Mouse (Mus musculus) spleen, adult 2 months (tissue): Measurements from ENCODE around the gene Tgm5. TPM values are rescaled to one million over a fixed set of nuclear protein-coding genes. Genes with fewer than 3 reads are reported as not detected.
A peak's percentile ranks its signal among the peaks of the same experiment; 100 is the strongest.

Source experiments
- DNase-seq, 2 experiments: peaks; one replicate each; pipeline versions ENCODE4 v3.0.0 to v3.0.0-alpha.2; 2012 to 2021; ENCODE audit warnings: low spot score in 2 of 2, low read depth in 1 of 2
- H3K27ac ChIP-seq: fragments of 200-500 bp; 2 replicates; pipeline ENCODE4 v1.5.1; 2012; ENCODE audit warnings: low read length, inconsistent platforms; ENCODE audit not compliant: insufficient read depth
- H3K27me3 ChIP-seq: fragments of 200-500 bp; 2 replicates; pipeline ENCODE4 v1.6.1; 2012; ENCODE audit warnings: mild to moderate bottlenecking, moderate library complexity, low read length, inconsistent platforms; ENCODE audit not compliant: control insufficient read depth, insufficient read depth
- H3K36me3 ChIP-seq: fragments of 200-500 bp; 2 replicates; pipeline ENCODE4 v1.6.1; 2012; ENCODE audit warnings: mild to moderate bottlenecking, low read length, inconsistent platforms; ENCODE audit not compliant: control insufficient read depth, insufficient read depth
- H3K4me1 ChIP-seq: fragments of 200-500 bp; 2 replicates; pipeline ENCODE4 v1.6.1; 2011; ENCODE audit warnings: inconsistent platforms; ENCODE audit not compliant: control insufficient read depth, insufficient read depth, insufficient read length
- H3K4me3 ChIP-seq: fragments of 200-500 bp; 2 replicates; pipeline ENCODE4 v1.5.1; 2011; ENCODE audit warnings: mild to moderate bottlenecking, inconsistent platforms; ENCODE audit not compliant: insufficient read depth, insufficient read length; ENCODE audit errors: extremely low read depth
- CTCF ChIP-seq: fragments of 200-500 bp; IDR thresholded peaks from 2 replicates; pipeline ENCODE4 v1.5.1; 2011; ENCODE audit warnings: mild to moderate bottlenecking, inconsistent platforms; ENCODE audit not compliant: insufficient read depth, insufficient read length, insufficient replicate concordance; ENCODE audit errors: extremely low read depth
- POLR2A ChIP-seq: fragments of 200-500 bp; IDR thresholded peaks from 2 replicates; pipeline ENCODE4 v1.6.1; 2011; ENCODE audit warnings: low read depth, low read length, inconsistent platforms
- WGBS: fragments of 180-500 bp; shearing (Covaris S2); methylation state at CpG from one replicate; pipeline ENCODE4 v1.1.7; 2018; 5-methylcytosine and 5-hydroxymethylcytosine counted together
- polyA plus RNA-seq: library from polyadenylated mRNA; depleted of rRNA; stranded (reverse); fragments of >200 nt; gene quantifications from 2 replicates; pipeline ENCODE4 v1.2.3, GENCODE M21; 2012

Gene Tgm5
- polyA plus RNA-seq, 1 experiment = not detected

- no peaks in the 10 kb centered on the region for H3K27me3 ChIP-seq
- no peaks in the 10 kb centered on the region for H3K36me3 ChIP-seq
- WGBS = 90% methylated on average over 4 of the region's 4 CpGs
- DNase-seq = no peak
- no peaks in the 10 kb centered on the region for H3K4me1 ChIP-seq
- no peak within 1 kb of the TSS for H3K4me3 ChIP-seq
- no peak for TF ChIP-seq CTCF
- no peak for TF ChIP-seq POLR2A
- no peak within 1 kb of the TSS for H3K27ac ChIP-seq
Measured at GRCm38 (mm10) chr2:121109695-121110094, 24.1 kb upstream of the Tgm5 start, which contains the start of gene Tgm7. Tgm7 (minus strand) TSS chr2:121109795.

- Histone ChIP-seq H3K4me3 (no peak overlapping the region), H3K27me3 (no peaks in the 10 kb centered on the region), H3K4me1 (no peaks in the 10 kb centered on the region), H3K36me3 (no peaks in the 10 kb centered on the region), H3K27ac (no peak overlapping the region)
- no peak for TF ChIP-seq POLR2A
- TF ChIP-seq CTCF = no peak
- no peak for DNase-seq
Measured at GRCm38 (mm10) chr2:121105940-121106339, 20.3 kb upstream of the Tgm5 start.

GRCm38 (mm10) chr2:121102051-121102450 lies 16.4 kb upstream of the Tgm5 start:
- DNase-seq = peak; percentile 22 to 34
- no peaks in the 10 kb centered on the region for H3K4me1 ChIP-seq
- H3K4me3 ChIP-seq = no peak overlapping the region
- H3K27me3 ChIP-seq = no peaks in the 10 kb centered on the region
- WGBS = 16% methylated on average over 9 of the region's 9 CpGs
- H3K36me3 ChIP-seq = no peaks in the 10 kb centered on the region
- TF ChIP-seq POLR2A (no peak), CTCF (peak; percentile 50; the same call in 1 of the 2 replicates)
- H3K27ac ChIP-seq = no peak overlapping the region

GRCm38 (mm10) chr2:121089751-121090150 lies 4.1 kb upstream of the Tgm5 start:
- no peaks in the 10 kb centered on the region for H3K36me3 ChIP-seq
- H3K27me3 ChIP-seq = no peaks in the 10 kb centered on the region
- H3K4me1 ChIP-seq = no peaks in the 10 kb centered on the region
- no peak overlapping the region for H3K4me3 ChIP-seq
- DNase-seq = no peak
- no peak for TF ChIP-seq CTCF
- TF ChIP-seq POLR2A = no peak
- H3K27ac ChIP-seq = no peak overlapping the region
- WGBS = 87% methylated on average over 4 of the region's 4 CpGs

GRCm38 (mm10) chr2:121088507-121088906 lies 2.9 kb upstream of the Tgm5 start:
- DNase-seq = no peak
- WGBS = 97% methylated on average over 3 of the region's 3 CpGs
- no peak for TF ChIP-seq CTCF
- TF ChIP-seq POLR2A = no peak
- no peak overlapping the region for H3K27ac ChIP-seq
- H3K27me3 ChIP-seq = no peaks in the 10 kb centered on the region
- no peaks in the 10 kb centered on the region for H3K4me1 ChIP-seq
- H3K36me3 ChIP-seq = no peaks in the 10 kb centered on the region
- no peak overlapping the region for H3K4me3 ChIP-seq

GRCm38 (mm10) chr2:121082626-121083025 lies 3.0 kb downstream of the Tgm5 start:
- no peak overlapping the region for H3K27ac ChIP-seq
- no peaks in the 10 kb centered on the region for H3K36me3 ChIP-seq
- H3K4me3 ChIP-seq = no peak overlapping the region
- WGBS = 6% methylated on average over 1 of the region's 1 CpGs
- no peaks in the 10 kb centered on the region for H3K4me1 ChIP-seq
- no peaks in the 10 kb centered on the region for H3K27me3 ChIP-seq
- no peak for DNase-seq
- TF ChIP-seq POLR2A (no peak), CTCF (no peak)

GRCm38 (mm10) chr2:121074747-121075146 lies 10.9 kb downstream of the Tgm5 start:
- DNase-seq = no peak
- WGBS = 23% methylated on average over 7 of the region's 7 CpGs

More at GRCm38 (mm10) chr2:121074747-121075146, 10.9 kb downstream of the Tgm5 start:
- no peak overlapping the region for H3K4me3 ChIP-seq
- H3K27ac ChIP-seq = no peak overlapping the region
- H3K36me3 ChIP-seq = no peaks in the 10 kb centered on the region
- no peaks in the 10 kb centered on the region for H3K27me3 ChIP-seq
- H3K4me1 ChIP-seq = no peaks in the 10 kb centered on the region
- TF ChIP-seq CTCF (no peak), POLR2A (no peak)
